Mouse (Mus musculus): ENCODE measurements around the gene Gm28635. TPM values are rescaled to one million over a fixed set of nuclear protein-coding genes. Genes with fewer than 3 reads are reported as not detected.
A peak's percentile ranks its signal among the peaks of the same experiment; 100 is the strongest.

The Gm28635 gene
- polyA plus RNA-seq, 1 experiment from 2014 or later = not detected

DNA sequence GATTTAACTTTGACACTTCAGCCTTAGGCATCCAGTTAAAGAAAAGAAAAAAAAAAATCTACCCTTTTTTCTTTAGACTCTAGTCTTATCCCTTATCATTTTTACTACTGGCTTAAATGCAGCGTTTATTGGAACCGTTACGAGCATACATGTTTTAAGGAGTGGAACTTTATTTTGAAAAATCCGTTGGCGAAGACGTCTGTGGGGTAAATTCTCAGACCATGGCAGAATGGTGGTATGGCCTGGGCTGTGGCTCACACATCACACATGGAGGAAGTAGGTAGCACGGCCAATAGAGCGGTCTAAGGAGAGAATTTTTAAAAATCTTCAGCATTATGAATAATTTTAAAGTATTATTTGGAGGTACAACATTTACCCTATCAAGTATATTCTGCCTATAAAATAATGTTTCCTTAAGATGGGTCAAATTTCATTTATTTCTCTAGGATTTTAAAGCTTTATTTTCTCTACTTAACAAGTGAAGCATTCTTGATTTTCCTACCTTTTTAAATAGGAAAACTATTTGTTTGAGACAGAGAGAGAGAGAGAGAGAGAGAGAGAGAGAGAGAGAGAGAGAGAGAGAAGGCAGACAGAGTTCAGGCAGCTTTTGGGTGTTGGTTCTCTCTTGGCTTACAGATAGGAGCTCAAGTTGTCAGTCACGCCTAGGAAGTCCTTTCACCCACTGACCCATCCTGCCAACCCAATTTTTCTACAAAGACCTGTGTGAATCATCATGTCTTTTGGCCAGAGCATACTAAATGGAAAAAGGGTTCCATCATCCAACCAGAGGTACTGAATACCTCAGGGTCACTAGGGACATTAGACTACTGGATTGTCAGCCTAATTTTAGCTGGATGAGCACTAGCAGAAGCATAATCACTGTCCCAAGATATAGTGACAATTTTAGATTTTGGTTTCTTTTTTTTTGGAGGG lies 38.8 kb upstream of the Gm28635 start:
- peak overlapping the region; percentile 90; the same call in 1 of the 2 replicates for H3K27ac ChIP-seq (ENCODE audit: low read depth)
- 32% methylated on average over 9 of the region's 9 CpGs for WGBS
- H3K4me1 ChIP-seq (replicated peaks; ENCODE audit: control insufficient read depth, insufficient read depth, low read length) = peaks cover 8% of the 10 kb centered on the region
- DNase-seq (ENCODE audit: low spot score) = no peak
- no peaks in the 10 kb centered on the region for H3K27me3 ChIP-seq (replicated peaks; ENCODE audit: control insufficient read depth, insufficient read depth, low read length)
- ATAC-seq (replicated peaks; ENCODE audit: low FRiP score, low TSS enrichment, low read depth) = no peak
- peak overlapping the region; percentile 69 for H3K9ac ChIP-seq (ENCODE audit: low read length)
- H3K4me3 ChIP-seq (ENCODE audit: low read depth, low read length) = peak overlapping the region; percentile 88
- H3K9me3 ChIP-seq (ENCODE audit: control insufficient read depth, low read length) = no peaks in the 10 kb centered on the region
- no peaks in the 10 kb centered on the region for H3K36me3 ChIP-seq (ENCODE audit: control insufficient read depth, insufficient read depth, low read length)
- H3K4me2 ChIP-seq (ENCODE audit: low read length) = peak overlapping the region; percentile 58

DNA sequence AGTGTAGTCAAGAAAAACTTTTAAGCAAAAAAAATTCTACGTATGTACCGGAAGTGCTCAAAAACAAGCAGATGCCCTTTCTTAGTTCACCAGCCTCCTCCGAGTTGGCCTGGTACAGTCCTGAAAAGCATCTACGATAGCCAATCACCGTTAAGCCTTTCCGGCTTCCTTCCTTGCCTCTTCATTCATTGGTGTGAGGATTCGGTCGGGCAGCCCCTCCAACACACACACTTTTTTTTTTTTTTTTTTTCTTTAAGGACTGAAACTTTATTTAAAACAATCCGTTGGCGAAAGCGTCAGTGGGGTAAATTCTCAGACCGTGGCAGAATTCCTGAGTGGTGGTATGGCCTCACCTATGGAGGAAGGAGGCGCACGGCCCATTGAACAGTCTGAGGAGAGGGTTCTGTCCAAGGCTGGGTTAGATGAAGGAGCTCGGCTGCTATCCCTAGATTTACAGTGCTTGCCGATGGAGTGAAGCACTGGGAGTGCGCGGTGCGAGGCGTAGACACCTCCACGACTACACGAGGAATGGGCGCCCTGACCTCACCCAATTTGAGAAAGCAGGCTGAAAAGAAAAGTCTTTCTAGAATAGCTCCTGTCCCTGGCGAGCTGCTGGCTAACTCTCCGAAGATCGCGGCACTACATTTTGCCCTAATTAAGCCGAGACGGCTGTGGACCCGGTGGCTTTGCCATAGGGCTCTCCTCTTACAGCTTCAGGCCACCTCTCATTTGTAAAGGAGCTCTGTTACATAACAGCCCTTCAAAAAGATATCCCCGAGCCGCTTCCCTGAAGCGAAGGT lies 37.9 kb upstream of the Gm28635 start:
- H3K27ac ChIP-seq (ENCODE audit: low read depth) = peak overlapping the region; percentile 90
- WGBS = under 1% methylated on average over 33 of the region's 33 CpGs
- ATAC-seq (replicated peaks; ENCODE audit: low FRiP score, low TSS enrichment, low read depth) = peak; percentile 96
- peak overlapping the region; percentile 69 for H3K9ac ChIP-seq (ENCODE audit: low read length)
- H3K4me3 ChIP-seq (ENCODE audit: low read depth, low read length) = peak overlapping the region; percentile 88
- H3K4me2 ChIP-seq (ENCODE audit: low read length) = peak overlapping the region; percentile 58
- peaks cover 7% of the 10 kb centered on the region for H3K36me3 ChIP-seq (ENCODE audit: control insufficient read depth, insufficient read depth, low read length)
- H3K9me3 ChIP-seq (ENCODE audit: control insufficient read depth, low read length) = no peaks in the 10 kb centered on the region
- H3K27me3 ChIP-seq (replicated peaks; ENCODE audit: control insufficient read depth, insufficient read depth, low read length) = no peaks in the 10 kb centered on the region
- peaks cover 8% of the 10 kb centered on the region for H3K4me1 ChIP-seq (replicated peaks; ENCODE audit: control insufficient read depth, insufficient read depth, low read length)
- peak; percentile 88 for DNase-seq (ENCODE audit: low spot score)

DNA sequence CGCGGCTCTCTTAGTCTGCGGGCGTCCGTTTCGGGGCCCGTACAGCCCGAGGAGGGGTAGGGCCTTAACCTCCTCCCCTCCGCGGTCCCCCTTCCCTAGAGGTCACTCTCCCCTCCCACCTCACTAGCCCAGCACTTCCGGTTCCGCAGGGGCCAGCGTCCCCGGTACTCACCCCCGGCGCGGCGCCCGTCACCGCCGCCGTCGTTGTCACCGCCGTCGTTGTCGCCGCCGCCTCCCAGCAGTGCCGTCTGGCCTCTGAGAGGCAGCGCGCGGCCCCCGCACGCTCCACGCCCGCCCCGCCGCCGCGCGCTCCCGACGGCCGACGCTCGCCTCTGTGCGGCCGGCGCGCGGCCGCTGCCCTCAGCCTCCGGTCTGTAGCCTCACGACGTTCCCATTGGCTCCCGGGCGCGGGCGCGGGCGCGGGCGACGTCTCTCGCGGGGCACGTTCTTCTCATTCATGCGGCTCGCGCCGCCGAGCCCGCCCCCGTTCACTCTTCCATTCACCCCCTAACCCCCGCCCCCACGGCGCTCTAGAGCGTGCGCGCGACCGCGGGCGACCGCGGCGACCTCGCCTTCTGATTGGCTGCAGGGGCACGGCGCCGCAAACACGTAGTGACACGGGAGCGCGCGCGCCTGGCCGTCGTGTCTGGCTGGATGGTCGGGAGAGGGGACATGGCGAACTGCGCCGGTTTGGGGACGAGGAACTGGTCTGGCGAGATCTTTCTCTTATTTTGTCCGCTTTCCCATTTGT lies 37.1 kb upstream of the Gm28635 start, which contains the start of gene Zdhhc5:
TSS of gene Zdhhc5 (minus strand) at position 370 of the 751 bp plus-strand sequence.
- Histone ChIP-seq H3K4me1 (replicated peaks; ENCODE audit: control insufficient read depth, insufficient read depth, low read length) (peaks cover 8% of the 10 kb centered on the region), H3K4me3 (ENCODE audit: low read depth, low read length) (peak within 1 kb of the TSS; percentile 88), H3K27me3 (replicated peaks; ENCODE audit: control insufficient read depth, insufficient read depth, low read length) (no peaks in the 10 kb centered on the region), H3K27ac (ENCODE audit: low read depth) (peak within 1 kb of the TSS; percentile 90), H3K9me3 (ENCODE audit: control insufficient read depth, low read length) (no peaks in the 10 kb centered on the region), H3K36me3 (ENCODE audit: control insufficient read depth, insufficient read depth, low read length) (peaks cover 14% of the 10 kb centered on the region), H3K4me2 (ENCODE audit: low read length) (peak within 1 kb of the TSS; percentile 82), H3K9ac (ENCODE audit: low read length) (peak within 1 kb of the TSS; percentile 89)
- peak; percentile 98 for DNase-seq (ENCODE audit: low spot score)
- ATAC-seq (replicated peaks; ENCODE audit: low FRiP score, low TSS enrichment, low read depth) = peak; percentile 96
- under 1% methylated on average over 98 of the region's 107 CpGs for WGBS

DNA sequence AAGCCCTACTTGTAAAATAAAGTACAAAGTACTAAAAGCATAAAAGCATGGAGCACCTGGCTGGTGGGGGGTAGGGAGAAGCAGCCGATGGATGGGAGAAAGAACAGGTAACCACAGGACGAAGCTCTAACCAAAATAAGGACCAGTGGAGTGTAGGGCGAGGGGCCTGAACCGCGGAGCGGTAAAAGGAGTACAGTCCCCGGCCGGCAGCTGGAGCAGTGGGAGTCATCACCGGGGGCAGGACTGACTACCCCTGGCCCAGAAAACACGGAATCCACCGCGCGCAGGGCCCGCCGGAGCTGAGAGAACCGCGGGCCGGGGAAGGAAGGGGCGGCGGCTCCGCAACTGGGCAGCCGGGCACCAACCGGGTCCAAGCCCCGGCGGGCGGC lies 36.6 kb upstream of the Gm28635 start:
- no peak for DNase-seq (ENCODE audit: low spot score)
- H3K27me3 ChIP-seq (replicated peaks; ENCODE audit: control insufficient read depth, insufficient read depth, low read length) = no peaks in the 10 kb centered on the region
- peak; percentile 24 for ATAC-seq (replicated peaks; ENCODE audit: low FRiP score, low TSS enrichment, low read depth)

DNA sequence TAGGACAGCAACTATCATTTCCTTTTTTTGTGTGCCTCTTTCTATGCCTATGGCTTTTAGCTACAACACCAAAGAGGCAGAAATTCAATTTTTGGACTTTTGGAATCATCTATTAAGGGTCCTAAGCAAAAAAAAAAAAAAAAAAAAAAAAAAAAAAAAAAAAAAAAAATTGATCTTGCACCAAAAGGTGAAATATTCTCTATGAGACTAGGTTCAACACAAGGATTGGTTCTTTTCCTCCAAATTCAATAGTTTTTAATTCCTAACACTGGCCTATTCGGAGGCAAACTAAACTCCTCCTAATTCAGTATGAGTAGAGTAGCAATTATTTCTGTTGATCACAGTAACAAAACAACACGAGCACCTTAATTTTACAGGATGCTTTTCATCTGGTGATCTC lies 34.1 kb upstream of the Gm28635 start:
- Histone ChIP-seq H3K4me1 (replicated peaks; ENCODE audit: control insufficient read depth, insufficient read depth, low read length) (peaks cover 12% of the 10 kb centered on the region), H3K4me2 (ENCODE audit: low read length) (no peak overlapping the region), H3K4me3 (ENCODE audit: low read depth, low read length) (no peak overlapping the region), H3K9me3 (ENCODE audit: control insufficient read depth, low read length) (no peaks in the 10 kb centered on the region), H3K36me3 (ENCODE audit: control insufficient read depth, insufficient read depth, low read length) (peaks cover 43% of the 10 kb centered on the region), H3K27me3 (replicated peaks; ENCODE audit: control insufficient read depth, insufficient read depth, low read length) (no peaks in the 10 kb centered on the region), H3K27ac (ENCODE audit: low read depth) (no peak overlapping the region), H3K9ac (ENCODE audit: low read length) (no peak overlapping the region)
- 94% methylated on average over 2 of the region's 2 CpGs for WGBS
- DNase-seq (ENCODE audit: low spot score) = no peak
- ATAC-seq (replicated peaks; ENCODE audit: low FRiP score, low TSS enrichment, low read depth) = no peak

More for the DNA sequence above, 36.6 kb upstream of the Gm28635 start:
- H3K9ac ChIP-seq (ENCODE audit: low read length) = peak overlapping the region; percentile 89
- no peaks in the 10 kb centered on the region for H3K9me3 ChIP-seq (ENCODE audit: control insufficient read depth, low read length)
- H3K4me3 ChIP-seq (ENCODE audit: low read depth, low read length) = peak overlapping the region; percentile 88
- H3K27ac ChIP-seq (ENCODE audit: low read depth) = peak overlapping the region; percentile 90
- H3K4me1 ChIP-seq (replicated peaks; ENCODE audit: control insufficient read depth, insufficient read depth, low read length) = peaks cover 8% of the 10 kb centered on the region
- H3K4me2 ChIP-seq (ENCODE audit: low read length) = peak overlapping the region; percentile 82
- peaks cover 20% of the 10 kb centered on the region for H3K36me3 ChIP-seq (ENCODE audit: control insufficient read depth, insufficient read depth, low read length)
- WGBS = 0% methylated on average over 16 of the region's 26 CpGs

DNA sequence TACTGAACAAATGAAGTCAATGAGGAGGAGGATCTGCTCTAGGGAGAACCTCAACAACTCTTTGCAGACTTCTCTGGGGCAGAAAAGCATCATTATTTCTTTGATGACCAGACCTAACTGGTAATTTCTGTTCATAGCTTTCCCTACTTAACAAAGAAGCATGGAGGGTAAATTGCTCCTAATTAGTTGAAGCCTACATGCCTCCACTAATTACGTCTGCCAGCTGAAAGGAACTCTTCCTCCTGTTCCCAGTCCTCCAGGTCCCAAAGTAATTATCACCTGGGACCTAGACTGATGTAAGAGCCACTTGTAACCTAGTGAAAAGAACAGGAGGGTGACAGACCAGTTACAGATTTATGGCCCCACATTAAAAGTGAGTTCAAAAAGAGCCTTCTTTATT lies 29.7 kb upstream of the Gm28635 start:
- no peak for DNase-seq (ENCODE audit: low spot score)
- Histone ChIP-seq H3K4me1 (replicated peaks; ENCODE audit: control insufficient read depth, insufficient read depth, low read length) (0 out of 2 replicates have a peak, but pooled peaks cover 4% of the 10 kb centered on the region), H3K4me3 (ENCODE audit: low read depth, low read length) (no peak overlapping the region), H3K4me2 (ENCODE audit: low read length) (no peak overlapping the region), H3K27ac (ENCODE audit: low read depth) (no peak overlapping the region), H3K36me3 (ENCODE audit: control insufficient read depth, insufficient read depth, low read length) (peaks cover 76% of the 10 kb centered on the region), H3K9me3 (ENCODE audit: control insufficient read depth, low read length) (no peaks in the 10 kb centered on the region), H3K27me3 (replicated peaks; ENCODE audit: control insufficient read depth, insufficient read depth, low read length) (no peaks in the 10 kb centered on the region), H3K9ac (ENCODE audit: low read length) (no peak overlapping the region)
- 67% methylated on average over 1 of the region's 1 CpGs for WGBS
- no peak for ATAC-seq (replicated peaks; ENCODE audit: low FRiP score, low TSS enrichment, low read depth)

DNA sequence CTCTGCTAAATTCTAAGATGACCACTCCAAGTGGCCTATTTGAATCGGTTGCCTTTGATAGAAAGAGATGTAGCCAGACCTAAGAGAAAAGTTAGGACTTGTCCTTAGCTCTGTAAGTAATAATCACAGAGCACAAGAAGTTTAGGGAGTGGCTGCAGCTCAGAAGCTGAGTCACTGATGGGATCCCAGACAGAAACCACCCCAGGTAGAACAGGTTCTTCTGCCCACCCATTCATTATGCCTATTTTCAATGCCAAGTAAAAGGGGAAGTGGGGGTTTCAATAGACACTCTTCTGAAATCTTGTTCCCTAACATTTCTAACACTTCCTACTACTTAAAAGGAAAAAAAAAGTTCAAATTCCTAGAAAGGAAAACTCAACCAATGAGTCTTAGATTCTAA lies 27.5 kb upstream of the Gm28635 start:
- Histone ChIP-seq H3K4me2 (ENCODE audit: low read length) (no peak overlapping the region), H3K9ac (ENCODE audit: low read length) (no peak overlapping the region), H3K36me3 (ENCODE audit: control insufficient read depth, insufficient read depth, low read length) (peaks cover 81% of the 10 kb centered on the region), H3K4me1 (replicated peaks; ENCODE audit: control insufficient read depth, insufficient read depth, low read length) (0 out of 2 replicates have a peak, but pooled peaks cover 4% of the 10 kb centered on the region), H3K27ac (ENCODE audit: low read depth) (no peak overlapping the region), H3K9me3 (ENCODE audit: control insufficient read depth, low read length) (no peaks in the 10 kb centered on the region), H3K27me3 (replicated peaks; ENCODE audit: control insufficient read depth, insufficient read depth, low read length) (no peaks in the 10 kb centered on the region), H3K4me3 (ENCODE audit: low read depth, low read length) (no peak overlapping the region)
- ATAC-seq (replicated peaks; ENCODE audit: low FRiP score, low TSS enrichment, low read depth) (peak; percentile 64; the same call in 1 of the 2 replicates), DNase-seq (ENCODE audit: low spot score) (no peak)
- 89% methylated on average over 1 of the region's 1 CpGs for WGBS

DNA sequence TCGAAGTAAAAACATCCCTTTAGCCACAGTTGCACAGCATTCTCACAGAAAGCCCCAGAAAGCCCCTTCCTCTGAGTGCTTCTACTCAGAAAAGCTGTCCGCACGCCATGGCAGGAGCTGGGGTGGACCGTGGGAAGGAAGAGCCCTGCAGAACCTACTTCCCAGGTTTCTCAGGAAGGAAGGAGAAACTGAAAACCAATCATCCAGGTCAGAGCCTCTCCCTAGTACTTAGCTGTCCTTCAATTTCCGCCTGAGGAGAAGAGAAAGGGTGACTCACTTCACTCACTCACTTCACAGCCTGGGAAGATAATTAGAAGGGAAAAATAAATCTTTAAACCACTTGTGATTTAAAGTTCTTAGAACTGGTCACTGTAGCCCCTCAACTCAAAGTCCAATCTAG lies 26.5 kb upstream of the Gm28635 start:
- no peak overlapping the region for H3K4me2 ChIP-seq (ENCODE audit: low read length)
- H3K27ac ChIP-seq (ENCODE audit: low read depth) = no peak overlapping the region
- DNase-seq (ENCODE audit: low spot score) (no peak), ATAC-seq (replicated peaks; ENCODE audit: low FRiP score, low TSS enrichment, low read depth) (no peak)
- 88% methylated on average over 5 of the region's 5 CpGs for WGBS
- no peak overlapping the region for H3K9ac ChIP-seq (ENCODE audit: low read length)
- H3K4me3 ChIP-seq (ENCODE audit: low read depth, low read length) = no peak overlapping the region
- H3K4me1 ChIP-seq (replicated peaks; ENCODE audit: control insufficient read depth, insufficient read depth, low read length) = 0 out of 2 replicates have a peak, but pooled peaks cover 4% of the 10 kb centered on the region
- H3K9me3 ChIP-seq (ENCODE audit: control insufficient read depth, low read length) = no peaks in the 10 kb centered on the region
- peaks cover 80% of the 10 kb centered on the region for H3K36me3 ChIP-seq (ENCODE audit: control insufficient read depth, insufficient read depth, low read length)
- H3K27me3 ChIP-seq (replicated peaks; ENCODE audit: control insufficient read depth, insufficient read depth, low read length) = no peaks in the 10 kb centered on the region

Data from intestine, embryonic 14.5 days (tissue).